Mouse (Mus musculus) lung, postnatal 0 days (tissue): ENCODE measurements at regions not wholly inside any gene's neighbourhood (a gene's known extent, or its start where the extent isn't known, plus 50 kb on each side); places are given as distances from the start of the nearest gene placed in this dataset.

Experiments used
- ATAC-seq: fragments of 200-750 bp; cut with Nextera tagmentation; 2 replicates; pipeline ENCODE4 v1.8.0; 2017; ENCODE audit warnings: moderate library complexity
- DNase-seq: peaks from one replicate; pipeline ENCODE4 v3.0.0-alpha.2; 2016; ENCODE audit warnings: low spot score
- H3K27ac ChIP-seq: fragments of 300-500 bp; sonication (generic); 2 replicates; pipeline ENCODE4 v1.5.1; 2014; ENCODE audit warnings: antibody characterized with exemption, mild to moderate bottlenecking, low read length, mixed read lengths
- H3K27me3 ChIP-seq: fragments of 300-500 bp; sonication (generic); replicated peaks from 2 replicates; pipeline ENCODE4 v1.6.1; 2014; ENCODE audit warnings: low read length, mixed read lengths; ENCODE audit not compliant: insufficient read depth
- H3K36me3 ChIP-seq: fragments of 300-500 bp; sonication (generic); 2 replicates; pipeline ENCODE4 v1.6.1; 2014; ENCODE audit warnings: low read length, mixed read lengths; ENCODE audit not compliant: insufficient read depth
- H3K4me1 ChIP-seq: fragments of 300-500 bp; sonication (generic); 2 replicates; pipeline ENCODE4 v1.6.1; 2014; ENCODE audit warnings: antibody characterized with exemption, low read depth, low read length, mixed read lengths; ENCODE audit not compliant: insufficient read depth
- H3K4me2 ChIP-seq: fragments of 300-500 bp; sonication (generic); replicated peaks from 2 replicates; pipeline ENCODE4 v1.6.1; 2014; ENCODE audit warnings: low read depth, mild to moderate bottlenecking, low read length, moderate library complexity, mixed read lengths
- H3K4me3 ChIP-seq: fragments of 300-500 bp; sonication (generic); 2 replicates; pipeline ENCODE4 v1.5.1; 2014; ENCODE audit warnings: low read depth, low read length
- H3K9ac ChIP-seq: fragments of 300-500 bp; sonication (generic); replicated peaks from 2 replicates; pipeline ENCODE4 v1.6.1; 2014; ENCODE audit warnings: low read depth, mild to moderate bottlenecking
- H3K9me3 ChIP-seq: fragments of 300-500 bp; sonication (generic); 2 replicates; pipeline ENCODE4 v1.6.1; 2016; ENCODE audit warnings: low read length, mixed read lengths
- CTCF ChIP-seq: IDR thresholded peaks from 2 replicates; pipeline ENCODE4 v1.5.1; 2016; ENCODE audit warnings: antibody characterized with exemption, mild to moderate bottlenecking
- EP300 ChIP-seq: IDR thresholded peaks from 2 replicates; pipeline ENCODE4 v1.6.1; 2016; ENCODE audit warnings: antibody characterized with exemption, mild to moderate bottlenecking, control low read depth
- WGBS: fragments of 180-500 bp; shearing (Covaris S2); extraction: QIAGEN DNeasy Blood & Tissue Kit; methylation state at CpG from one replicate; pipeline ENCODE4 v1.1.7; 2014; 5-methylcytosine and 5-hydroxymethylcytosine counted together

DNA sequence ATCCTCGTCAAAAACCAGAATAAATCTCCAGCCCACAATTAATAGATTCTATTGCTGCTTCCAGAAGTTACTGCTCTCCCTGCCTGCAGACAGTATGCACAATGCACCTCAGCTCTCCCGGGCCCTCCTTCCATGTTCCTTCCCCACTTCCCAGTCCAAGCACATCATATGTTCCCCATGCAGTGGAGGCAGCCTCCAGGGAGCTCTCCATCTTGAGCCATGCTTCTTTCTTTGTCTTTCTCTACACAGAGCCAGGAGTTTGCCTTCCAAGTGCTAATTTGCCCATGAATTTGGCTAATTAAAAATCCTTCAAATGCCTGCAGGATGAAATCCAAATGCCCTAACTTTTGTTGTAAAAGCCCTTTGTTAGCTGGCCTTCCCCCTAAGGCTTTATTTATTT, 166.9 kb downstream of the 1190002N15Rik start:
- Histone ChIP-seq H3K27me3 (no peaks in the 10 kb centered on the region), H3K4me3 (no peak overlapping the region), H3K9me3 (no peaks in the 10 kb centered on the region), H3K4me2 (no peak overlapping the region), H3K9ac (no peak overlapping the region), H3K27ac (no peak overlapping the region), H3K4me1 (no peaks in the 10 kb centered on the region), H3K36me3 (no peaks in the 10 kb centered on the region)
- TF ChIP-seq CTCF = no peak
- TF ChIP-seq EP300 = no peak
- 84% methylated on average over 2 of the region's 2 CpGs for WGBS
- ATAC-seq (no peak), DNase-seq (no peak)

DNA sequence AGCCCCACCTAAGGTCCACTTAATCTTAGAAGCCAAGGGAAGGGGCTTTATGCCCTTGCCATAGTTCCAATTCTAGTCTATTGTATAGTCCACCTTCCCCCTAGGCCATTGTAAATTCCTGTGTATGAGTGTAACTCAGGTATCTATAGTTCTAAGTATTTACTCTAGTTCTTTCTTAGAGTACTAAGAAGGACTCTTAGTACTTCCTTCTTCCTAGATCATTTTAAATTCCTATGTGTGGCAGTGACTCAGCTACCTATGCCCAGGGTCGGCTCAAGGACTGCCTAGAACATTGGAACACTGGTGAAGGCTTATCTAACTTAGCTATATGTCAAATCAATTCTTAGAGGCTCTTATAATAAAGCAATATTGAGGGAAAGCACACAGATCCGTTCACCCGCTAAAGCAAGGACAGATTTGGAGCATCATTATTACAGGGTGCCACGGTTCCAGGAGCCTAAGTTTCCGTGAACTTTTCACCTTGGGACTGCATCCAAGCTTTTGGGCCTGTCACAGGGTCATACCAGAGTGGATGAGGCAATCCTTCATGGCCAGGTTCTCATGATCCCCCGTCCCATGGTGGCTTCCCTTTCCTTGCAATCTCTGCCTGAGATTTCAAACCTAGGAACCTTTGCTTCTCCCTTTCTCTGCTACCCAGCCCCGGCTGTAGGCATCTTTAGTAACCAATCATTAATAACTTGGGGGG, 169.5 kb downstream of the 1190002N15Rik start:
- Histone ChIP-seq H3K36me3 (no peaks in the 10 kb centered on the region), H3K27ac (no peak overlapping the region), H3K9me3 (no peaks in the 10 kb centered on the region), H3K27me3 (no peaks in the 10 kb centered on the region), H3K9ac (no peak overlapping the region), H3K4me1 (no peaks in the 10 kb centered on the region), H3K4me3 (no peak overlapping the region), H3K4me2 (no peak overlapping the region)
- ATAC-seq = peak; percentile 85
- TF ChIP-seq EP300 = peak; percentile 63
- TF ChIP-seq CTCF = no peak
- DNase-seq = peak; percentile 77
- WGBS = 50% methylated on average over 7 of the region's 7 CpGs

DNA sequence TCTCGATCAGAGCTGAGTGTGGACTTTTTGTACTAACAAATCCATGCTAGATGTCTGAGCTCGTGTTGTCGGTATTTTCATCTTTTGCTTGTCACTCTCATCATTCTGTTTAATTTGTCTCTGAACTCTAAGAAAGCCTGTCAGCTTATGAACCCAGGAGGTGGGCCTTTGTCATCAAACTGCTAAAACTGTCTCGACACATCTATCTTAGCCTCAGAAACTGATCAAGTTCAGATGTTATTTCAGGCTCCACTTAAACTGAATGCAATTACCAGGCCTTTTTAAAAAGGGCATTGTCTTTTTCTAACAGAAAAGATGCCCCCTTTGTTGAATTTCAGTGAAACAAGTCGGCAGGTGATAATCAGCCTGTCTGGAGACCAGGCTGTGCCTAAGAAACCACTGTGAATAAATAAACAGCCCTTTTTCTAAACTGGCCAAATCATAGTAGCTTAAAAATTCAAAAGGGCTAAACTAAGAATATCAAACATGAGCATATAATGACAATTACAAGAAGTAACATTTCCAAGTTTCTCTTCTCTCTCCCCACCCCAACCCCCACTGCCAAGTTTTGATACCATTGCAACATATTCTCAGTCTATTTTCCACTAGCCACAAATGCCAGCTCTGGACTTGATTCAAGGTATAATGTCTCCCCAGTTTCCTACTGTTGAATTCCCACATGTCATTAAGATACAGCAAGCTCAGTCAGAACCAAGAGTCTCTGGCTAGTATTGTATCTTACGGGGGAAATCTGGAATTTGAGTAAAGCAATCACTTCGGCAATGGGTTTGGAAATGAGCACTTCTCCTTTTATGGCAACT, 175.8 kb downstream of the 1190002N15Rik start:
- ATAC-seq (no peak), DNase-seq (peak; percentile 15)
- Histone ChIP-seq H3K4me3 (no peak overlapping the region), H3K4me1 (0 out of 2 replicates have a peak, but pooled peaks cover 2% of the 10 kb centered on the region), H3K9me3 (no peaks in the 10 kb centered on the region), H3K4me2 (no peak overlapping the region), H3K36me3 (no peaks in the 10 kb centered on the region), H3K27me3 (no peaks in the 10 kb centered on the region), H3K27ac (no peak overlapping the region), H3K9ac (no peak overlapping the region)
- no peak for TF ChIP-seq CTCF
- TF ChIP-seq EP300 = no peak
- WGBS = 61% methylated on average over 7 of the region's 7 CpGs

DNA sequence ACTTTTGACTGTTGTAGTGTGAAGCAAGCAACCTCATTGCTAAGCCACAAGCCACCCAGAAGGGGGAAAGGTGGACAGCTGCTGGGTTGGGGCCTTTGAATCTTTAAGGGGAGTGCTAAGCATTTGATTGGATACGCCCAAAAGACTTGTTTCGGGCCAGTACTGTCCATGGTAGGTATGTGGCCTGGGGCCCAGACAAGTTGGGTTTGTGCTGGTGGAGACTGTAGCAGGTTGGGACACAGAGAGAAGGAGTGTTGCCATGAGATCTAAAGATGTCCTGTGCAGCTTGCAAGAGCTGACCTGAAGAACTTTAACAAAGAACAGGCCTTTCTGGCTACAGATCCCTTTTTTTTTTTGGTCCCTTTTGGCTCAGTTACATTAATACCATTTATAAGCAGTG, 176.9 kb downstream of the 1190002N15Rik start:
- no peaks in the 10 kb centered on the region for H3K9me3 ChIP-seq
- WGBS = 81% methylated on average over 2 of the region's 2 CpGs
- H3K36me3 ChIP-seq = no peaks in the 10 kb centered on the region
- TF ChIP-seq EP300 (no peak), CTCF (no peak)
- H3K4me1 ChIP-seq = 0 out of 2 replicates have a peak, but pooled peaks cover 2% of the 10 kb centered on the region
- no peak overlapping the region for H3K4me2 ChIP-seq
- no peak overlapping the region for H3K9ac ChIP-seq
- no peak overlapping the region for H3K27ac ChIP-seq
- H3K27me3 ChIP-seq = no peaks in the 10 kb centered on the region
- DNase-seq = no peak
- no peak overlapping the region for H3K4me3 ChIP-seq
- no peak for ATAC-seq

DNA sequence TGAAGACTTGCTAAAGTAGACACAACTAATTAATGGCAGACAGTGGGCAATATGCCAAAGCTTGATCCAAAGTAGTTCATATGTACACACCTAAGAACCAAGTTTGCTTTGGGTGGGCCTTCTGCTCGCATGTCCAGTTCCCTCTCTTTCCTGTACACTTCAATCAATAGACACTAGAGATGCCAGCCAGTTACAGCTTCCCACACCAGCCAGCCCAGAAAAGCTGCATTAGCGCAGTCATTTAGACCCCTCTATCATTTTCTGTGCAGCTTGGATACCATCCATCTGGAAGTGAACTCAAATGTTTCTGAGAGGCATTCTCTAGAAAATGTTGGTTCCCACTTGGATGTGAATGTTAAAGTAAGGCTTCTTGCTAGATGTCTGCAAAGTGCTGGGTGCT, 179.7 kb downstream of the 1190002N15Rik start:
- Histone ChIP-seq H3K27ac (no peak overlapping the region), H3K9ac (no peak overlapping the region), H3K36me3 (no peaks in the 10 kb centered on the region), H3K27me3 (no peaks in the 10 kb centered on the region), H3K9me3 (no peaks in the 10 kb centered on the region), H3K4me3 (no peak overlapping the region), H3K4me2 (no peak overlapping the region), H3K4me1 (0 out of 2 replicates have a peak, but pooled peaks cover 2% of the 10 kb centered on the region)
- WGBS = 43% methylated on average over 2 of the region's 2 CpGs
- ATAC-seq (no peak), DNase-seq (no peak)
- TF ChIP-seq EP300 (no peak), CTCF (no peak)

DNA sequence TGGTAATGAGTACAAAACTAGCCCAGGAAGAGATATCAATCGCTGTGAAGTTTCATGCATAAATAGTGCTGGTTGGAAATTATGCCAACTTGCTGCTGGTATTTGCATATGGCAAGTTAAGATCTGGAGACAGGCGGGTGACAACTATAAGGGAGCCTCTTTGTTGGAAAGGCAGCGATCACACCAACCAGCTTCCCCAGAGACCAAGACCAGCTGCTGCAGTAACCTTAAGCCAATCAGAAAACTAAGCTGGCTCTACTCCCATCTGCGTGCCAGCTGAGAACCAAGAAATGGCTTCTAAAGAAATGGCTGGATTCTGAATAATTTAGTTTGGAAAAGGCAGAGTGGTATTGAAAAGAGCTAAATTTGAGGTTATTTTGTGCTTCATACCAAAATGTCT, 195.9 kb downstream of the 1190002N15Rik start:
- no peaks in the 10 kb centered on the region for H3K27me3 ChIP-seq
- no peak overlapping the region for H3K27ac ChIP-seq
- no peaks in the 10 kb centered on the region for H3K36me3 ChIP-seq
- H3K4me3 ChIP-seq = no peak overlapping the region
- no peak overlapping the region for H3K4me2 ChIP-seq
- no peak for ATAC-seq
- no peaks in the 10 kb centered on the region for H3K9me3 ChIP-seq
- WGBS = 83% methylated on average over 4 of the region's 4 CpGs
- no peaks in the 10 kb centered on the region for H3K4me1 ChIP-seq
- no peak for DNase-seq
- H3K9ac ChIP-seq = no peak overlapping the region
- TF ChIP-seq CTCF (no peak), EP300 (no peak)
